Mouse (Mus musculus) hematopoietic stem cell, adult 5-6 weeks (primary cell): ENCODE results near the gene Olfr1058. TPM values are rescaled to one million over a fixed set of nuclear protein-coding genes. Genes with fewer than 3 reads are reported as not detected.
"Not testable (repeated sequence)": the region's sequence is repeated elsewhere in the genome, so short reads cannot be mapped to it uniquely, and the experiment has no call there.

ENCODE experiments used
- ATAC-seq, 2 experiments: fragments of 125-278 bp in 1 of 2; replicated peaks in 1 of 2; 2 replicates each; pipeline ENCODE4 v1.8.0; 2016 to 2017; ENCODE audit warnings: inconsistent platforms in 2 of 2, mild to moderate bottlenecking in 2 of 2, moderate number of reproducible peaks in 2 of 2, low read depth in 1 of 2, moderate TSS enrichment in 1 of 2; ENCODE audit not compliant: low FRiP score in 2 of 2, poor library complexity in 2 of 2, severe bottlenecking in 2 of 2, insufficient read depth in 1 of 2, low TSS enrichment in 1 of 2
- total RNA-seq: library from RNA; stranded (forward); fragments of 172-1452, 232-1000 nt; gene quantifications from 2 replicates; pipeline ENCODE4 v1.2.3, GENCODE M21; 2017

Olfr1058 gene
- total RNA-seq = not detected in 2 replicates

DNA sequence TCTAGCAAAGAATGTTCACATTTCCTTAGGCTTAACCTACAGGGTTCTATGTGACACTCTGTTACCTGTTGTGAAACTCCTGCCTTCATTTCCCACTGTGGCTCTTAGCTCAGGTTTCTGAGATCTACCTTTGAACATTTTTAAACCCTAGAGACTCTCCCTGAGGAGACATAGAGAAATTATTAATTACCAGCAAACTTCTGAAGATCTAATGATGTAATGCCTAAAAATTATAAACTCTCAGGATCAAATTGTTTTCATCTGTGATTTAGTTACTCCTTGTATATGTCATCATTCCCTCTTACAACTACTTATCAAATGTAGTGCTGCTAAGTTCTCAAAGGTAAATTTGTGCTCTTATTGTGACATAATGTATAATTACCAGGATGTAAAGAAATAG lies at the start of gene Olfr1058:
Olfr1058 (minus strand) TSS at position 101 of the 400 bp plus-strand sequence.
- ATAC-seq = not testable (repeated sequence)

DNA sequence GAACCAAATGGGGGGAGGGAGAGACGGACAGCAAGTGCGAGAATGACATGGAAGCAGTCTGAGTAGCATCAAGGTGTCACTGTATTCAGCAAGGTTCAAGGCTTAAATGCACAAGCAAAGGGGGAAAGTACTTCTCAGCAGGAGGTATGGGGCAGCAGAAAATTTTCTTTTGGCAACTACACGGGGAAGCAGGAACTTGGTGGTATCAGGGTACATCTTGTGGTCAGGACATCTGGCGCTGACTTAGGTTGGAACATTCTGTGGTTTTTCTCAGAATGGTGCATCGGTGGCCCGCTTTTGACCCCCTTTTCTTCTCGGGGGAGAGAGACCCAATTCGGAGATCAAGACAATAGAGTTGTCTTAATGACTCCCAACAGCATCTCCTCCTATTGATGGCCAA lies 40.1 kb upstream of the Olfr1058 start:
- not testable (repeated sequence) for ATAC-seq

DNA sequence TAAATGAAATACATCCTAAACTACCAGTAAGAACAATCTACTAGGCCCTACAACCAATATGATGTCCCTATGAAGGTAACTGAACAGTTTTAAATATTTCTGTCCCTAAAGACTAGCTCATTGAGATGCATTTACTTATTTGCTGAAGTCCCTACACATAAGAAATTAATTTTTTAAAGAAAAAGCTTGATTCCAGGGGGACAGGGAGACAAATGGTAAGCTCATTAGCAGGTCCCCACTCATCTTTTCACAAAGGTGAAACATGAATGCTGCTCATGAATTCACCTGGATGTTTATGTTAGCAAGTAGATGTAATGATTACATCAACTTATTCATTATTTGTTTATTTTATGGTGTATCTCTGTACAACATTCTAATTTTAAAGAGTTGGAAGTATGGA lies 38.3 kb upstream of the Olfr1058 start, which contains the start of gene Olfr1062:
Olfr1062 (minus strand) TSS at position 101 of the 400 bp plus-strand sequence.
- ATAC-seq = not testable (repeated sequence)

DNA sequence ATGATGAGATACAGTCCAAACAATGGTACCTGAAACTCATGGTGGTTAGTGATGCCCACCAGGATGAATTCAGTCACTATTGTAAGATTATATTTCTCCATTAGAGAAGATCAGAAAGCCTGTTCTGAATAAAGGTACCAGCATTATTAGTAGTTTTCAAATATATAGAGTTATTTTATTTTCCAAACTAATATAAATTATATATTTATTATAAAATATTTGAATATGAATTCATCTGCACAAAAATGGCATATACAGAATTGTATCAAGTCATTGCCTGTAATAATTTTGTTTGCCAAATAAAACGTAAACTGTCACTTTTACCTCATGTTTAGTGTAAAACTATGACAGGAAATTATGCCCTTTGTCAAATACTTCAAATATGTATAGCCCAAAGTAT lies 25.6 kb upstream of the Olfr1058 start, which contains the start of gene Olfr1061:
Olfr1061 (minus strand) TSS at position 101 of the 400 bp plus-strand sequence.
- no peak for ATAC-seq

DNA sequence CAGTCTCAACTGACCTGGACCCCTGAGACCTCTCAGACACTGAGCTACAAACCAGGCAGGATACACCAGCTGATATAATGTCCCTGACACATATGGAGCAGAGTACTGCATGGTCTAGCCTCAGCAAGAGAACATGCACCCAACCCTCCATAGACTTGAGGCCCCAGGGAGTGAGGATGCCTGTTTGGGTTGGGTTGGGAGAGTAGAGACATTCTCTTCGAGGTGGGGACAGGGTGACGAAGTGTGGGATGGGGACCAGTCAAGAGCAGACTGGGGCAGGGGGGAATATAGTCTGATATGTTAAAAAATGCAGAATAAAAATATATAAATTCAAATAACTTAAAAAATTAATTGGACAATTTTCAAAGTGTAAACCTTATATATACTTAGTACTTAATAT lies 6.8 kb upstream of the Olfr1058 start:
- ATAC-seq = no peak

DNA sequence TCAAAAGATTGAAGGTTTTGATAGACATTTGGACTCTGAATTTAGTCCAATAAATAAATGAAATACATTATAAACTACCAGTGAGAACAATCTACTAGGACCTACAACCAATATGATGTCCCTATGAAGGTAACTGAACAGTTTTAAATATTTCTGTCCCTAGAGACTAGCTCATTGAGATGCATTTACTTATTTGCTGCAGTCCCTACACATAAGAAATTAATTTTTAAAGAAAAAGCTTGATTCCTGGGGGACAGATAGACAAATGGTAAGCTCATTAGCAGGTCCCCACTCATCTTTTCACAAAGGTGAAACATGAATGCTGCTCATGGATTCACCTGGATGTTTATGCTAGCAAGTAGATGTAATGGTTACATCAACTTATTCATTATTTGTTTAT lies 10.1 kb downstream of the Olfr1058 start, which contains the start of gene Olfr1057:
Olfr1057 (minus strand) TSS at position 101 of the 400 bp plus-strand sequence.
- ATAC-seq = no peak

DNA sequence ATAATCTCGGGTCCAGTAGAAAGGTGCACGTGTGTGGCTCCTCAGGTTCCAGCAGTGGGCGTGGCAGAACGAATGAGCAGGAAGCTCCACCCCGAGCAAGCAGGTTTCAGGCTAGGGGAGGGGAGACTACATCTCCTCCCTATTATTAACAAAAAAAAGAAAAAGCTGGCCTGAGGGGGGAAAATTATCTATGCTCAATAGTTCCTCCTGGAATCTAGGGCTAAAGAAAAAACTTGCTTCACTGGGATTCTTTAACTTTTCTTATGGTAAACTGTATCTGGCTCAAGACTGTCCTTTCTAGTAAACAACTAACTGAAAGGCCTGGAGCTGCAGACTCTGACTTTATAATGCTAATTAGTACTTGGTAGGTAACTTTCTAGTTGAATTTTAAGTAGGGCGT lies 22.0 kb downstream of the Olfr1058 start:
- ATAC-seq = not testable (repeated sequence)

DNA sequence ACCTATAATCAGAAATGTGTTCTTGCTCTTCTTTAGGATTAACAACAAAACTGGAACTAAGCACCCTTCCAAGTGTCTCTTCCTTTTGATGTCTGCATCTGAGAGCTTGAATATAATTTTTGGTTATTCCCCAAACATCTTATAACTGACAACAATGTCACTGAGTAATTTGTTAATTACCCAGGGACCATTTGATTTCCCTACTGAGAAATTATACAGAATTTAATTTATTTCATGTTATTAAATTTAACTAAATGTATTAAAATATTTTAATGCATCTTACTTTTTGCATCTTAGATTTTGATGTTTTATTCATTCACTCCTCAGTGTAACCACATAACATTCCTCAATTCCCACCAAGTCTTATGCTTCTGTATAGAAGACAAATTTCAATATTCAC lies 26.0 kb downstream of the Olfr1058 start, which contains the start of gene Olfr1056:
Olfr1056 (minus strand) TSS at position 101 of the 400 bp plus-strand sequence.
- no peak for ATAC-seq

DNA sequence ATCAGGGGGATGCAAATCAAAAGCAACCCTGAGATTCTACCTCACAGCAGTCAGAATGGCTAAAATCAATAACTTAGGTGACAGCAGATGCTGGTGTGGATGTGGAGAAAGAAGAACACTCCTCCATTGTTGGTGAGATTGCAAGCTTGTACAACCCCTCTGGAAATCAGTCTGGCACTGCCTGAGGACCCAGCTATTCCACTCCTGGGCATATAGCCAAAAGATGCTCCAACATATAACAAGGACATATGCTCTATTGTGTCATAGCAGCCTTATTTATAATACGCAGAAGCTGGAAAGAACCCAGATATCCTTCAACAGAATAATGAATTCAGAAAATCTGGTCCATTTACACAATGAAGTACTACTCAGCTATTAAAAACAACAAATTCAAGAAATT lies 36.6 kb downstream of the Olfr1058 start:
- ATAC-seq = not testable (repeated sequence)

DNA sequence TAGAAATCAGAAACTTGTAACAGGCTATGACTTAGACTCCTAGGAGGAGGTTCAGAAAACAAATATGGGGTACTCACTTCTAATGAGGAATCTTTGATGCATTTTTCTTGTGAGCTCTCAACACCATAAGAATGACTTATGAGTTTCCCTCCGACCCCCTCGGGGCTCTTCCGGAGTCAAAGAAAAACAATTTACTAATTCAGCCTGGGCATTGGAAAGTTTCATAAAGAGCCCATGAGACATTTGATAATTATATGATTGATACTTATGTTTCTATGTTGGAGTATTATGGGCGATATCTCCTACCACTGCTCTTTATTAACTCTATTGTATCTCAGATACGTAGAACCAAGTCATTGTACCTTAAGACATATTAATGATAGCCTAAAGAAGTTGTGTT lies 38.2 kb downstream of the Olfr1058 start, which contains the start of gene Olfr1055:
Olfr1055 (minus strand) TSS at position 101 of the 400 bp plus-strand sequence.
- ATAC-seq = no peak

DNA sequence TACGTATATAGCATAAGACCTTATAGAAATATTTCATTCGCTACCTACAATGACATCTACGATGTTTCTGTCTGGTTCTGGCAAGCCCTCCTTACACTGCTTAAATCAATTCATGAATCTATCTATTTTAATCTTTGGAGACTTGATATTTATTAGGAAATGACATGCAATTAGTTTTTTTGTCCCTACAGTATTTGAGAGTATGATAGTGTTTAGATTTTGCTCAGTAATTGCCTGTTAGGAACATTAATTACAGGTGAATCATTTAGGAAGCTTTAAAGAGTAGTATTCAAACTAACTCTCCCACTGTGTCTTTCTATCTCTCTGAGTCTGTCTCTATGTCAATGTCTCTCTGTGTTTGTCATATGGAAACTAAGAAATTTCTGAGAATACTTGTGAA lies 53.0 kb downstream of the Olfr1058 start, which contains the start of gene Olfr1054:
Olfr1054 (minus strand) TSS at position 101 of the 400 bp plus-strand sequence.
- no peak for ATAC-seq

Other genes with a start within 250 kb of the Olfr1058 start
- gene Olfr1040, start 241.8 kb downstream of the Olfr1058 start, total RNA-seq = not detected in 2 replicates
- gene Olfr1042, start 226.7 kb downstream of the Olfr1058 start, total RNA-seq = not detected in 2 replicates
- not detected in 2 replicates for gene Olfr1043, start 221.0 kb downstream of the Olfr1058 start, total RNA-seq
- not detected in 2 replicates for gene Olfr1044, start 210.7 kb downstream of the Olfr1058 start, total RNA-seq
- gene Olfr52, start 202.9 kb downstream of the Olfr1058 start, total RNA-seq = not detected in 2 replicates
- not detected in 2 replicates for gene Olfr1045, start 185.6 kb downstream of the Olfr1058 start, total RNA-seq
- gene Olfr1046, start 169.2 kb downstream of the Olfr1058 start, total RNA-seq = not detected in 2 replicates
- not detected in 2 replicates for gene Olfr1047, start 157.2 kb downstream of the Olfr1058 start, total RNA-seq
- not detected in 2 replicates for gene Olfr1048, start 148.3 kb downstream of the Olfr1058 start, total RNA-seq
- gene Olfr1049, start 130.2 kb downstream of the Olfr1058 start, total RNA-seq = not detected in 2 replicates
- gene Olfr1051, start 109.5 kb downstream of the Olfr1058 start, total RNA-seq = not detected in 2 replicates
- gene Olfr1052, start 96.1 kb downstream of the Olfr1058 start, total RNA-seq = not detected in 2 replicates
- gene Olfr1053, start 73.3 kb downstream of the Olfr1058 start, total RNA-seq = not detected in 2 replicates
- not detected in 2 replicates for gene Olfr1054, start 53.1 kb downstream of the Olfr1058 start, total RNA-seq
- not detected in 2 replicates for gene Olfr1055, start 38.3 kb downstream of the Olfr1058 start, total RNA-seq
- not detected in 2 replicates for gene Olfr1056, start 26.1 kb downstream of the Olfr1058 start, total RNA-seq
- not detected in 2 replicates for gene Olfr1057, start 10.2 kb downstream of the Olfr1058 start, total RNA-seq
- gene Olfr1061, start 25.5 kb upstream of the Olfr1058 start, total RNA-seq = not detected in 2 replicates
- not detected in 2 replicates for gene Olfr1062, start 38.2 kb upstream of the Olfr1058 start, total RNA-seq
- not detected in 2 replicates for gene Olfr1065, start 62.0 kb upstream of the Olfr1058 start, total RNA-seq
- not detected in 2 replicates for gene Olfr1066, start 67.7 kb upstream of the Olfr1058 start, total RNA-seq
- not detected in 2 replicates for gene Olfr228, start 98.8 kb upstream of the Olfr1058 start, total RNA-seq
- not detected in 2 replicates for gene Olfr1076, start 119.9 kb upstream of the Olfr1058 start, total RNA-seq
- gene Olfr1079, start 153.9 kb upstream of the Olfr1058 start, total RNA-seq = not detected in 2 replicates
- not detected in 2 replicates for gene Olfr1080, start 169.7 kb upstream of the Olfr1058 start, total RNA-seq
- gene Olfr1082, start 210.4 kb upstream of the Olfr1058 start, total RNA-seq = not detected in 2 replicates